Mouse (Mus musculus) MEL (cell line): ENCODE data around the gene Isoc2a. TPM values are rescaled to one million over a fixed set of nuclear protein-coding genes. Genes with fewer than 3 reads are reported as not detected.

Experiments
- DNase-seq: peaks from one replicate; pipeline ENCODE4 v3.0.0; 2011; ENCODE audit warnings: low read depth, low spot score
- H3K27ac ChIP-seq: 2 replicates; pipeline ENCODE4 v1.5.1; 2012; ENCODE audit warnings: low read depth, mild to moderate bottlenecking, control low read depth, low read length, moderate library complexity; ENCODE audit not compliant: control insufficient read depth
- H3K27me3 ChIP-seq, 2 experiments: fragments of 150-350 bp in 1 of 2; sonication (generic) in 1 of 2; 2 replicates each; pipeline ENCODE4 v1.6.1; 2012; ENCODE audit warnings: low read length in 2 of 2, mild to moderate bottlenecking in 2 of 2, improper control_type of control experiment in 1 of 2, moderate library complexity in 1 of 2; ENCODE audit not compliant: insufficient read depth in 2 of 2, control insufficient read depth in 1 of 2
- H3K36me3 ChIP-seq, 2 experiments: 2 replicates each; pipeline ENCODE4 v1.6.1; 2012 to 2014; ENCODE audit warnings: low read length in 2 of 2, improper control_type of control experiment in 1 of 2, inconsistent platforms in 1 of 2, mild to moderate bottlenecking in 1 of 2; ENCODE audit not compliant: insufficient read depth in 2 of 2, control insufficient read depth in 1 of 2
- H3K4me1 ChIP-seq, 2 experiments: fragments of 150-350 bp in 1 of 2; sonication (generic) in 1 of 2; 2 replicates each; pipeline ENCODE4 v1.6.1; 2012; ENCODE audit warnings: low read length in 2 of 2, improper control_type of control experiment in 1 of 2, mild to moderate bottlenecking in 1 of 2; ENCODE audit not compliant: insufficient read depth in 2 of 2, control insufficient read depth in 1 of 2
- H3K4me3 ChIP-seq, 2 experiments: fragments of 150-350 bp in 1 of 2; sonication (generic) in 1 of 2; 2 replicates each; pipeline ENCODE4 v1.5.1; 2012; ENCODE audit warnings: low read depth in 2 of 2, low read length in 2 of 2, mild to moderate bottlenecking in 2 of 2, moderate library complexity in 2 of 2, control low read depth in 1 of 2, improper control_type of control experiment in 1 of 2; ENCODE audit not compliant: control insufficient read depth in 1 of 2, insufficient read depth in 1 of 2
- H3K79me2 ChIP-seq: 2 replicates; pipeline ENCODE4 v1.6.1; 2012; ENCODE audit warnings: mild to moderate bottlenecking, low read length, moderate library complexity; ENCODE audit not compliant: control insufficient read depth, poor library complexity, insufficient read depth
- H3K9ac ChIP-seq: 2 replicates; pipeline ENCODE4 v1.6.1; 2012; ENCODE audit warnings: low read depth, mild to moderate bottlenecking, control low read depth, low read length, moderate library complexity; ENCODE audit not compliant: control insufficient read depth, poor library complexity, severe bottlenecking
- H3K9me3 ChIP-seq: fragments of 150-350 bp; sonication (generic); replicated peaks from 2 replicates; pipeline ENCODE4 v1.6.1; 2012; ENCODE audit warnings: mild to moderate bottlenecking, low read length, improper control_type of control experiment, moderate library complexity; ENCODE audit not compliant: insufficient read depth
- BHLHE40 ChIP-seq: IDR thresholded peaks from 2 replicates; pipeline ENCODE4 v1.6.1; 2012; ENCODE audit warnings: low read depth, mild to moderate bottlenecking, inconsistent platforms, low read length, improper control_type of control experiment, borderline replicate concordance
- CHD1 ChIP-seq: IDR thresholded peaks from 2 replicates; pipeline ENCODE4 v1.6.1; 2012; ENCODE audit warnings: low read depth, mild to moderate bottlenecking, inconsistent platforms, low read length, improper control_type of control experiment
- CHD2 ChIP-seq: IDR thresholded peaks from 2 replicates; pipeline ENCODE4 v1.6.1; 2011; ENCODE audit warnings: low read length, improper control_type of control experiment
- CTCF ChIP-seq, 3 experiments: IDR thresholded peaks in 2 of 3; conservative IDR thresholded peaks in 1 of 3; 2 replicates each; pipeline ENCODE4 v1.5.1; 2011 to 2012; ENCODE audit warnings: low read length in 3 of 3, low read depth in 2 of 3, mild to moderate bottlenecking in 2 of 3, improper control_type of control experiment in 1 of 3, inconsistent platforms in 1 of 3, mixed read lengths in 1 of 3, moderate library complexity in 1 of 3; ENCODE audit not compliant: control insufficient read depth in 1 of 3, insufficient read depth in 1 of 3, poor library complexity in 1 of 3, severe bottlenecking in 1 of 3
- E2F4 ChIP-seq: IDR thresholded peaks from 2 replicates; pipeline ENCODE4 v1.6.1; 2011; ENCODE audit warnings: low read depth, low read length, improper control_type of control experiment, borderline replicate concordance
- EP300 ChIP-seq, 2 experiments: IDR thresholded peaks; 2 replicates each; pipeline ENCODE4 v1.6.1; 2011; ENCODE audit warnings: improper control_type of control experiment in 2 of 2, low read length in 2 of 2, low read depth in 1 of 2, mild to moderate bottlenecking in 1 of 2
- ETS1 ChIP-seq: IDR thresholded peaks from 2 replicates; pipeline ENCODE4 v1.6.1; 2012; ENCODE audit warnings: low read depth, mild to moderate bottlenecking, inconsistent platforms, low read length, improper control_type of control experiment, moderate library complexity
- GABPA ChIP-seq: IDR thresholded peaks from 2 replicates; pipeline ENCODE4 v1.6.1; 2012; ENCODE audit warnings: low read depth, mild to moderate bottlenecking, inconsistent platforms, low read length, improper control_type of control experiment, moderate library complexity
- HCFC1 ChIP-seq: IDR thresholded peaks from 2 replicates; pipeline ENCODE4 v1.6.1; 2012; ENCODE audit warnings: low read depth, mild to moderate bottlenecking, inconsistent platforms, low read length, improper control_type of control experiment, moderate library complexity
- KAT2A ChIP-seq: conservative IDR thresholded peaks from 2 replicates; pipeline ENCODE4 v1.6.1; 2012; ENCODE audit warnings: low read depth, low read length, improper control_type of control experiment, inconsistent platforms
- MAFK ChIP-seq: IDR thresholded peaks from 2 replicates; pipeline ENCODE4 v1.6.1; 2011; ENCODE audit warnings: low read depth, mild to moderate bottlenecking, low read length, improper control_type of control experiment, borderline replicate concordance
- MEF2A ChIP-seq: IDR thresholded peaks from 2 replicates; pipeline ENCODE4 v1.6.1; 2014; ENCODE audit warnings: low read depth, mild to moderate bottlenecking, inconsistent platforms, low read length, improper control_type of control experiment; ENCODE audit not compliant: poor library complexity, insufficient replicate concordance, severe bottlenecking; ENCODE audit errors: extremely low read depth
- MXI1 ChIP-seq: IDR thresholded peaks from 2 replicates; pipeline ENCODE4 v1.6.1; 2011; ENCODE audit warnings: mild to moderate bottlenecking, low read depth, low read length, improper control_type of control experiment
- MYB ChIP-seq: IDR thresholded peaks from 2 replicates; pipeline ENCODE4 v1.6.1; 2011; ENCODE audit warnings: mild to moderate bottlenecking, low read depth, low read length, improper control_type of control experiment
- POLR2A ChIP-seq, 2 experiments: IDR thresholded peaks; 2 replicates each; pipeline ENCODE4 v1.6.1; 2011 to 2012; ENCODE audit warnings: low read length in 2 of 2, mild to moderate bottlenecking in 2 of 2, control low read depth in 1 of 2, improper control_type of control experiment in 1 of 2, low read depth in 1 of 2, moderate library complexity in 1 of 2; ENCODE audit not compliant: control insufficient read depth in 1 of 2, insufficient read depth in 1 of 2, poor library complexity in 1 of 2
- POLR2AphosphoS5 ChIP-seq: IDR thresholded peaks from 2 replicates; pipeline ENCODE4 v1.6.1; 2012; ENCODE audit warnings: low read depth, borderline replicate concordance, mild to moderate bottlenecking, inconsistent platforms, low read length, moderate library complexity, mixed read lengths
- RCOR1 ChIP-seq: IDR thresholded peaks from 2 replicates; pipeline ENCODE4 v1.6.1; 2012; ENCODE audit warnings: low read depth, mild to moderate bottlenecking, inconsistent platforms, low read length, improper control_type of control experiment
- SIN3A ChIP-seq: IDR thresholded peaks from 2 replicates; pipeline ENCODE4 v1.6.1; 2012; ENCODE audit warnings: low read length, improper control_type of control experiment, inconsistent platforms
- TAL1 ChIP-seq: IDR thresholded peaks from 2 replicates; pipeline ENCODE4 v1.6.1; 2012; ENCODE audit warnings: mild to moderate bottlenecking, inconsistent platforms, low read length, moderate library complexity, mixed read lengths
- TBP ChIP-seq: IDR thresholded peaks from 2 replicates; pipeline ENCODE4 v1.8.0; 2011; ENCODE audit warnings: low read depth, low read length, improper control_type of control experiment
- UBTF ChIP-seq: IDR thresholded peaks from 2 replicates; pipeline ENCODE4 v1.6.1; 2012; ENCODE audit warnings: low read depth, mild to moderate bottlenecking, inconsistent platforms, low read length, improper control_type of control experiment, moderate library complexity, borderline replicate concordance; ENCODE audit not compliant: insufficient read depth
- USF1 ChIP-seq: IDR thresholded peaks from 2 replicates; pipeline ENCODE4 v1.6.1; 2014; ENCODE audit warnings: low read depth, mild to moderate bottlenecking, inconsistent platforms, low read length, improper control_type of control experiment, moderate library complexity
- ZKSCAN1 ChIP-seq: IDR thresholded peaks from 2 replicates; pipeline ENCODE4 v1.6.1; 2012; ENCODE audit warnings: low read depth, mild to moderate bottlenecking, inconsistent platforms, low read length, improper control_type of control experiment, moderate library complexity
- ZMIZ1 ChIP-seq: IDR thresholded peaks from 2 replicates; pipeline ENCODE4 v1.6.1; 2012; ENCODE audit warnings: low read depth, mild to moderate bottlenecking, inconsistent platforms, low read length, improper control_type of control experiment, moderate library complexity
- ZNF384 ChIP-seq: IDR thresholded peaks from 2 replicates; pipeline ENCODE4 v1.6.1; 2012; ENCODE audit warnings: low read depth, mild to moderate bottlenecking, inconsistent platforms, low read length, improper control_type of control experiment
- polyA plus RNA-seq, 2 experiments: library from polyadenylated mRNA; stranded (reverse) in 1 of 2; unstranded in 1 of 2; fragments of >175 nt in 1 of 2; fragments of >200 nt in 1 of 2; gene quantifications; 2 replicates each; pipeline versions ENCODE4 v1.2.1 to v1.2.4; 2012; ENCODE audit warnings: low replicate concordance in 2 of 2, low read depth in 1 of 2; ENCODE audit not compliant: insufficient read length in 2 of 2, insufficient read depth in 1 of 2, missing spikeins in 1 of 2
- total RNA-seq: library from RNA; depleted of rRNA; stranded (reverse); fragments of 300-350 nt; gene quantifications from 2 replicates; pipeline ENCODE4 v1.2.3, GENCODE M21; 2012

Isoc2a gene
- total and polyA plus RNA-seq, 3 experiments: 11.1 to 20.6 TPM; not detected in 1

DNA sequence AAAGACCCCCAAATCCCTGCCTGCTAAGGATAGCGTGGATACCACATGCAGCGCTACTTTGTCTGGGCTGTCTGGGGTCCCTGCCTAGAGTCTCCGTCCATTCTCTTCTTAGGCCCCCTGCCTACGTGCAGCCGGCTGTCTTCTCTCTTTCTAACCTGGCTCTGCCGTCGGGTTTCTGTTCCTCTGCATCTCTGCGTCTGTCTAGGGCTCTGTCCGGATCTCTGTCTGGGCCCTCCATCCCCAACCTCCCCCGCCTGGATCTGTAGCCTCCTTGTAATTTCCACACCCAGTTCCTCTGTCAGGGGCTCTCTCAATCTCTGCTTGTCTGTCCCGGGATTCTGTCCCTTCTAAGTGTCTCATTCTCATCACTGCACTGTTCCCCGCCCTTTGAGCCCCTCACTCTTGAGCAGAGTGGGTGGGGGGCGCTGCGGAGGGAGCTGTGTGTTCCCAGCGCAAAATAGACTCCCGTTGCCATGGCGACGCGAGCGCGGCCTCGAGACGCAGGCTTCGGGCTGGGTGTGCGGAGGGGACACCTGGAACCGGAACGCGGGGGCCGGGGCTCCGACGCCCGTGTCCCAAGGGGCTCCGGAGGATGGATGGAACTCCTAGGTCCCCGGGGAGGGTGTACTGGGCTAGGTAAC is 33.2 kb upstream of the Isoc2a start:
- DNase-seq: no peak
- H3K79me2 ChIP-seq: no peaks in the 10 kb centered on the region
- H3K9me3 ChIP-seq: no peaks in the 10 kb centered on the region
- no peaks in the 10 kb centered on the region for H3K4me1 ChIP-seq
- no peak overlapping the region for H3K4me3 ChIP-seq
- no peak overlapping the region for H3K9ac ChIP-seq
- no peaks in the 10 kb centered on the region for H3K27me3 ChIP-seq
- no peak overlapping the region for H3K27ac ChIP-seq
- H3K36me3 ChIP-seq: no peaks in the 10 kb centered on the region
- TF ChIP-seq HCFC1 (no peak), ZMIZ1 (no peak), BHLHE40 (no peak), EP300 (IDR thresholded peaks at IDR 0.05; ENCODE audit: low read depth in 1 of 2, low read length in 2 of 2) (no peak), E2F4 (no peak), SIN3A (no peak), ZKSCAN1 (no peak), RCOR1 (no peak), CHD1 (no peak), TAL1 (no peak), CTCF (IDR thresholded peaks at IDR 0.05 in 2 of 3, conservative IDR thresholded peaks at IDR 0.05 in 1 of 3; ENCODE audit: control insufficient read depth in 1 of 3, insufficient read depth in 1 of 3, low read depth in 2 of 3, low read length in 3 of 3, poor library complexity in 1 of 3, severe bottlenecking in 1 of 3) (no peak), CHD2 (no peak), KAT2A (no peak), TBP (no peak), UBTF (no peak), POLR2AphosphoS5 (no peak), MAFK (no peak)

DNA sequence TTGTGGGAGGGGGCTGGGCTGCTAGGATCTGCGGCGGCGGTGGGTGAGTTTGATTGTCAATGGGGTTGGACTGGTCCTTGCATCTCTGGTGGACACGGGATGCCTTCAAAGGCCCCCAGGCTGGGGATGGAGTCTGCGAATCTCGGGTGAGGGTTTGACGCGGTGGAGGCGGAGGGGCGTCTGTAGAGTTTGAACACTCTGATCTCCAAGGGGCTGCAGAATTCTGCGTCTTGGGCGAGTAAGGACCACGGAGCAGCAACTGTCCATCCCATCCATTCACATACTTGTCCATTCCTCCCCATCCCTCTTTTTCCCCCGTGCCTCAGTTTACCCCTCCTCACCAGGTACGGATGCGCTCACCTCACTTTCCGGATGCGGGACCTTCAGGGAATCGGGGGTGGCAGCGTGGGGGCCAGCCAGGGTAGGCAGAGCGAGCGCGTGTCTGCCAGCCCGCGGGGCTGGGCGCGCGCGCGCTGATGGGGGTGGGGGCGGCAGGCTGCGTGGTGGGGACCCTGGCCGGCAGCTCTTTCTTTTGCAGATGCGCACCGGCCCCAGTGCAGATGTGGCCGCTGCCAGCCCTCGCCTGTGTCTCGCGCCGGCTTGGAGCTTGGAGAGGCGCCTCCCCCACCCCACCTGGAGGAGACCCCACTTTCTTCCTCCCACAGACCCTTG is 32.6 kb upstream of the Isoc2a start, which contains the start of gene Shisa7:
Gene Shisa7 (minus strand): TSS at position 452 of the 672 bp plus-strand sequence.
- Histone ChIP-seq H3K27me3 (no peaks in the 10 kb centered on the region), H3K4me1 (no peaks in the 10 kb centered on the region), H3K4me3 (no peak within 1 kb of the TSS), H3K9ac (no peak within 1 kb of the TSS), H3K9me3 (no peaks in the 10 kb centered on the region), H3K36me3 (no peaks in the 10 kb centered on the region), H3K79me2 (no peaks in the 10 kb centered on the region), H3K27ac (no peak within 1 kb of the TSS)
- DNase-seq: no peak
- no peak for TF ChIP-seq TBP
- TF ChIP-seq E2F4: no peak
- no peak for TF ChIP-seq MAFK
- TF ChIP-seq ZNF384: no peak
- no peak for TF ChIP-seq POLR2A (IDR thresholded peaks at IDR 0.05; ENCODE audit: control insufficient read depth in 1 of 2, insufficient read depth in 1 of 2, low read depth in 1 of 2, low read length in 2 of 2, poor library complexity in 1 of 2)
- TF ChIP-seq GABPA: no peak
- no peak for TF ChIP-seq ETS1
- no peak for TF ChIP-seq SIN3A
- no peak for TF ChIP-seq USF1
- no peak for TF ChIP-seq TAL1
- no peak for TF ChIP-seq MEF2A
- TF ChIP-seq ZMIZ1: no peak
- no peak for TF ChIP-seq UBTF
- no peak for TF ChIP-seq MYB
- no peak for TF ChIP-seq HCFC1
- TF ChIP-seq MXI1: no peak
- TF ChIP-seq BHLHE40: no peak
